Mouse (Mus musculus) spleen, embryonic (tissue): ENCODE measurements around the gene C1qtnf9.

Source experiments
- CTCF ChIA-PET: fragments of 350-600 bp; sonication (Branson Sonifier 250); formaldehyde crosslinking; loops from one replicate; lab custom pipeline; 2022; lab: Charles Lee

Gene C1qtnf9

GRCm38 (mm10) chr14:60767884-60768283 lies at the start of gene C1qtnf9:
C1qtnf9 (plus strand) TSS chr14:60768134.
- CTCF ChIA-PET = no interaction called here

- CTCF ChIA-PET = no interaction called here
Observed at GRCm38 (mm10) chr14:60721304-60721703, 46.6 kb upstream of the C1qtnf9 start.

- CTCF ChIA-PET = no interaction called here
Observed at GRCm38 (mm10) chr14:60721938-60722337, 46.0 kb upstream of the C1qtnf9 start.

- CTCF ChIA-PET = no interaction called here
Observed at GRCm38 (mm10) chr14:60726091-60726490, 41.8 kb upstream of the C1qtnf9 start.

- CTCF ChIA-PET = no interaction called here
Observed at GRCm38 (mm10) chr14:60727130-60727529, 40.8 kb upstream of the C1qtnf9 start.

GRCm38 (mm10) chr14:60732081-60732480 lies 35.9 kb upstream of the C1qtnf9 start:
- CTCF ChIA-PET = interaction anchor here (0.6 to 1.7 kb wide), 4 partner anchors 8 to 60 kb away, joined by 4 to 13 read pairs (median 4); no protein-coding TSS in a partner anchor

GRCm38 (mm10) chr14:60732787-60733186 lies 35.1 kb upstream of the C1qtnf9 start:
- CTCF ChIA-PET = interaction anchor here (1.4 to 1.7 kb wide), 2 partner anchors 8 to 17 kb away, joined by 4 read pairs; no protein-coding TSS in a partner anchor

GRCm38 (mm10) chr14:60733706-60734105 lies 34.2 kb upstream of the C1qtnf9 start:
- CTCF ChIA-PET = interaction anchor here (0.5 to 1.7 kb wide), 2 partner anchors 9 to 1003 kb away, joined by 3 to 4 read pairs; no protein-coding TSS in a partner anchor

GRCm38 (mm10) chr14:60735206-60735605 lies 32.7 kb upstream of the C1qtnf9 start:
- CTCF ChIA-PET = interaction anchor here (0.6 to 0.7 kb wide), 2 partner anchors 213 to 1016 kb away, joined by 4 to 7 read pairs; no protein-coding TSS in a partner anchor

GRCm38 (mm10) chr14:60735848-60736547 lies 31.9 kb upstream of the C1qtnf9 start:
- CTCF ChIA-PET = interaction anchor here (0.9 kb wide), 1 partner anchor 35 kb away, joined by 3 read pairs; no protein-coding TSS in a partner anchor

- CTCF ChIA-PET = interaction anchor here (0.9 kb wide), 1 partner anchor 34 kb away, joined by 3 read pairs; no protein-coding TSS in a partner anchor
Observed at GRCm38 (mm10) chr14:60736591-60737192, 31.2 kb upstream of the C1qtnf9 start.

- CTCF ChIA-PET = no interaction called here
Observed at GRCm38 (mm10) chr14:60737202-60737611, 30.7 kb upstream of the C1qtnf9 start.

GRCm38 (mm10) chr14:60738434-60738938 lies 29.4 kb upstream of the C1qtnf9 start:
- CTCF ChIA-PET = interaction anchor here (1.2 kb wide), 1 partner anchor 29 kb away, joined by 3 read pairs; no protein-coding TSS in a partner anchor

GRCm38 (mm10) chr14:60739155-60739554 lies 28.8 kb upstream of the C1qtnf9 start:
- CTCF ChIA-PET = interaction anchor here (1.2 kb wide), 1 partner anchor 30 kb away, joined by 3 read pairs; no protein-coding TSS in a partner anchor

- CTCF ChIA-PET = no interaction called here
Observed at GRCm38 (mm10) chr14:60739616-60740015, 28.3 kb upstream of the C1qtnf9 start.

GRCm38 (mm10) chr14:60740507-60740906 lies 27.4 kb upstream of the C1qtnf9 start:
- CTCF ChIA-PET = interaction anchor here (0.5 kb wide), 1 partner anchor 39 kb away, joined by 3 read pairs; no protein-coding TSS in a partner anchor

- CTCF ChIA-PET = interaction anchor here (0.5 kb wide), 1 partner anchor 39 kb away, joined by 3 read pairs; no protein-coding TSS in a partner anchor
Observed at GRCm38 (mm10) chr14:60741033-60741432, 26.9 kb upstream of the C1qtnf9 start.

GRCm38 (mm10) chr14:60741490-60741981 lies 26.4 kb upstream of the C1qtnf9 start:
- CTCF ChIA-PET = no interaction called here

GRCm38 (mm10) chr14:60743681-60744080 lies 24.3 kb upstream of the C1qtnf9 start:
- CTCF ChIA-PET = no interaction called here

GRCm38 (mm10) chr14:60745201-60745600 lies 22.7 kb upstream of the C1qtnf9 start:
- CTCF ChIA-PET = no interaction called here

GRCm38 (mm10) chr14:60746141-60746540 lies 21.8 kb upstream of the C1qtnf9 start:
- CTCF ChIA-PET = no interaction called here
